ENCODE assay signal across 8 mouse cellular contexts in the genomic region with DNA sequence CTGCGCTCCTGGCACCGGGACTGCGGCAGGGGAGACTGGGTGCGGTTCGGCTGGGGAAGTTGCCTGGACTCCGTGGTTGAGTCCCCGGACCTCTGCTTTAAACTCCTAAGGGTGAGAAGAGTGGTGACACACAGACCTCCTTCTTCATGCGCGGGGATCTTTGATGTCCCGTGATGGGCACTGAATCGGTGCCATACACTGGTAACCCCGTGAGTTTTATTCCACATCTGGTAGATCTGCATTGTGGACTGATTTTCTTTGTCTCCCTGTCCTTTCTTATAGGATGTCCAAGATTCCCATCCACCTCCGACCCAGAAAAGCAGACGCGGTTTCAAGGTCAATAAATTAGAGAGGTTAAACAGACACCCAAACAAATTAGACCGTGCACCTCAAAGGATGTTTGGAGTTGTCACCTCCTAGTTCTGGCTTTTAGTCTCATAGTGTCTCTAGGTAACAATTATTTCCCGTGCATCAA. TPM values are rescaled to one million over a fixed set of nuclear protein-coding genes. Genes with fewer than 3 reads are reported as not detected.
DNase-seq lines count a peak whose midpoint lies in the region; ATAC-seq and TF ChIP-seq lines count a peak whose summit lies in the region.

No protein-coding gene starts in this region.

- H3K27ac ChIP-seq in forebrain, embryonic 13.5 days: no peak overlapping the region
- no peak overlapping the region for H3K27ac ChIP-seq in limb, embryonic 13.5 days
- H3K27ac ChIP-seq in small intestine, adult 2 months (ENCODE audit: insufficient read depth, low read depth, low read length): no peak overlapping the region

- H3K27me3 ChIP-seq in megakaryocyte, embryonic 14.5 days (replicated peaks): peaks cover 44% of the 10 kb centered on the region
- H3K27me3 ChIP-seq in forebrain, embryonic 13.5 days: peaks cover 52% of the 10 kb centered on the region
- peaks cover 60% of the 10 kb centered on the region for H3K27me3 ChIP-seq in limb, embryonic 13.5 days
- peaks cover 24% of the 10 kb centered on the region for H3K27me3 ChIP-seq in small intestine, adult 2 months (ENCODE audit: control insufficient read depth, insufficient read depth, low read length)

- H3K4me1 ChIP-seq in megakaryocyte, embryonic 14.5 days: peaks cover 22% of the 10 kb centered on the region
- peaks cover 12% of the 10 kb centered on the region for H3K4me1 ChIP-seq in forebrain, embryonic 13.5 days
- H3K4me1 ChIP-seq in limb, embryonic 13.5 days: peaks cover 13% of the 10 kb centered on the region
- no peaks in the 10 kb centered on the region for H3K4me1 ChIP-seq in small intestine, adult 2 months (ENCODE audit: control insufficient read depth, insufficient read depth, insufficient read length, low read length)

- H3K4me2 ChIP-seq in forebrain, embryonic 13.5 days: peak overlapping the region; percentile 76
- H3K4me2 ChIP-seq in limb, embryonic 13.5 days (replicated peaks): peak overlapping the region; percentile 75

- 3% methylated on average over 17 of the region's 17 CpGs for WGBS in forebrain, embryonic 13.5 days
- 2% methylated on average over 17 of the region's 17 CpGs for WGBS in limb, embryonic 13.5 days
- WGBS in small intestine, adult 2 months: 3% methylated on average over 17 of the region's 17 CpGs

- TF ChIP-seq CTCF in small intestine, adult 2 months (IDR thresholded peaks at IDR 0.05; ENCODE audit: extremely low read depth, insufficient read length, insufficient replicate concordance, low read depth, low read length): no peak

- no peak for DNase-seq in right cerebral cortex, postnatal 10 days (ENCODE audit: low spot score in 2 of 2)
- no peak for DNase-seq in spleen, postnatal 14 days (ENCODE audit: low spot score in 2 of 2)
- no peak for DNase-seq in adrenal gland, adult 8-10 months

- H3K36me3 ChIP-seq in megakaryocyte, embryonic 14.5 days (replicated peaks; ENCODE audit: low read length): no peaks in the 10 kb centered on the region
- H3K36me3 ChIP-seq in forebrain, embryonic 13.5 days (ENCODE audit: poor library complexity, severe bottlenecking): no peaks in the 10 kb centered on the region
- H3K36me3 ChIP-seq in limb, embryonic 13.5 days: no peaks in the 10 kb centered on the region
- no peaks in the 10 kb centered on the region for H3K36me3 ChIP-seq in small intestine, adult 2 months (ENCODE audit: control insufficient read depth, insufficient read depth, low read length)

- no peak for ATAC-seq in megakaryocyte, adult 5-6 weeks (ENCODE audit: poor library complexity, severe bottlenecking)
- no peak for ATAC-seq in forebrain, embryonic 13.5 days
- no peak for ATAC-seq in limb, embryonic 13.5 days (ENCODE audit: low FRiP score, low read depth)

- peak overlapping the region; percentile 88 for H3K4me3 ChIP-seq in megakaryocyte, embryonic 14.5 days (replicated peaks)
- H3K4me3 ChIP-seq in forebrain, embryonic 13.5 days: peak overlapping the region; percentile 44
- H3K4me3 ChIP-seq in limb, embryonic 13.5 days: peak overlapping the region; percentile 48
- H3K4me3 ChIP-seq in small intestine, adult 2 months (ENCODE audit: low read depth, low read length): peak overlapping the region; percentile 37

- TF ChIP-seq POLR2A in small intestine, adult 2 months (IDR thresholded peaks at IDR 0.05; ENCODE audit: low read depth, low read length): no peak

- peak overlapping the region; percentile 58 for H3K9ac ChIP-seq in forebrain, embryonic 13.5 days
- peak overlapping the region; percentile 59 for H3K9ac ChIP-seq in limb, embryonic 13.5 days

- peaks cover 11% of the 10 kb centered on the region; the same call in 1 of the 2 replicates for H3K9me3 ChIP-seq in megakaryocyte, embryonic 14.5 days
- H3K9me3 ChIP-seq in forebrain, embryonic 13.5 days (replicated peaks): no peaks in the 10 kb centered on the region
- H3K9me3 ChIP-seq in limb, embryonic 13.5 days: no peaks in the 10 kb centered on the region

RNA-seq across cellular contexts. Expression of gene Flt3, which starts 0.3 kb away (rescaled TPM):
- 0.60 TPM in 1 of 2 replicates, not detected in the other for polyA plus RNA-seq in megakaryocyte, embryonic 14.5 days (2012; ENCODE audit: insufficient read depth, low replicate concordance)
- 8.1 TPM in 2 replicates for total RNA-seq in megakaryocyte, adult 5-6 weeks (2015)
- 14.1 and 16.2 TPM in 2 replicates for total RNA-seq in megakaryocyte, adult 5-6 weeks (2017)
- 0.04 and 0.08 TPM in 2 replicates for polyA plus RNA-seq in forebrain, embryonic 13.5 days (2015; fragmentation: Nextera tagmentation; extraction: Ambion mirVana)
- 0.17 TPM in 2 replicates for polyA plus RNA-seq in limb, embryonic 13.5 days (2015; fragmentation: Nextera tagmentation; extraction: Ambion mirVana)
- polyA plus RNA-seq in small intestine, adult 2 months (2012; rRNA removed): 0.32 and 0.53 TPM in 2 replicates
- total RNA-seq in adrenal gland, adult 8-10 months (2022): under 1 TPM; 0.49 to 0.93 (median 0.67) TPM

RNA-seq across cellular contexts. Expression of gene Pan3, which starts 29.4 kb away (rescaled TPM):
- polyA plus RNA-seq in megakaryocyte, embryonic 14.5 days (2012; ENCODE audit: insufficient read depth, low replicate concordance): 1.2 and 3.6 TPM in 2 replicates
- total RNA-seq in megakaryocyte, adult 5-6 weeks (2015): 265 and 303 TPM in 2 replicates
- 129 and 148 TPM in 2 replicates for total RNA-seq in megakaryocyte, adult 5-6 weeks (2017)
- polyA plus RNA-seq in forebrain, embryonic 13.5 days (2015; fragmentation: Nextera tagmentation; extraction: Ambion mirVana): 67.5 and 68.1 TPM in 2 replicates
- 69.7 and 77.7 TPM in 2 replicates for polyA plus RNA-seq in limb, embryonic 13.5 days (2015; fragmentation: Nextera tagmentation; extraction: Ambion mirVana)
- polyA plus RNA-seq in small intestine, adult 2 months (2012; rRNA removed): 5.3 and 18.1 TPM in 2 replicates
- total RNA-seq in adrenal gland, adult 8-10 months (2022): 100 to 1,000 TPM in 2 of 4 experiments, 10 to 100 TPM in 2; 87.1 to 151 (median 115) TPM

Comparison
In these comparisons a context has a peak if more than half of its experiments do, and no peak if none do; other contexts are left out.
1. H3K4me3 ChIP-seq: peak in every context shown above with its lines; median percentile 88 in megakaryocyte, embryonic 14.5 days; 48 in limb, embryonic 13.5 days; 44 in forebrain, embryonic 13.5 days; 37 in small intestine, adult 2 months.